Mouse (Mus musculus): Measurements from ENCODE around the gene Usp39.

DNA sequence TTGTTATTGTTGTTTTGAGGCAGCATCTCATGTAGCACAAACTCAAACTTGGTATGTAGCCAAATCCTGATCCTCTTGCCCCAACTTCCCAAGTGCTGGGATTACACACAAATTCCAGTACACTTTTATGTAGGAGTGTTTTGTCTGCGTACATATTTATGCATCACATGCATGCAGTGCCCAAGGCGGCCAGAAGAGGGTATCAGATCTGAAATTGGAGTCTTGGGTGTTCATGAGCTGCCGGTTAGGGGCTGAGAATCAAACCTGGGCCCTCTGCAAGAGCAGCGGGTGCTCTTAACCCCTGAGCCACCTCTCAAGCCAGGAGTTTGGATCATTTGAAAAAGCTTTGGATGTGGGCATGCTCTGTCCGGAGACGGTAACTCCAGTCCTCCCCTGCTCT is 68.8 kb downstream of the Usp39 start:
- TF ChIP-seq CTCF (IDR thresholded peaks at IDR 0.05; ENCODE audit: insufficient read depth, low read depth, low read length) = no peak
- TF ChIP-seq POLR2A (IDR thresholded peaks at IDR 0.05; ENCODE audit: insufficient read depth, low read depth, low read length) = no peak

Measured in olfactory bulb, adult 2 months (tissue).